Comparison of ENCODE assay signal across 26 mouse cellular contexts in genomic region chr14:121322150-121322549, GRCm38 (mm10). TPM values are rescaled to one million over a fixed set of nuclear protein-coding genes. Genes with fewer than 3 reads are reported as not detected.
DNase-seq lines count a peak whose midpoint lies in the region; ATAC-seq and TF ChIP-seq lines count a peak whose summit lies in the region.
"Had no signal": no experiment of that assay in that cellular context is flagged by ENCODE, and none has a peak within 500 bp of the region (broad histone marks: within the 10 kb centered on the region; RNA-seq: fewer than 3 reads in every experiment).

No protein-coding gene starts in this region.

- no peaks in the 10 kb centered on the region for H3K27me3 ChIP-seq in heart, embryonic 10.5 days (ENCODE audit: insufficient read depth, poor library complexity, severe bottlenecking)
- no peaks in the 10 kb centered on the region for H3K27me3 ChIP-seq in heart, adult 2 months (ENCODE audit: control insufficient read depth, insufficient read depth, low read length)
- no peaks in the 10 kb centered on the region for H3K27me3 ChIP-seq in heart, embryonic 15.5 days
- H3K27me3 ChIP-seq in liver, embryonic 13.5 days = no peaks in the 10 kb centered on the region
- no peaks in the 10 kb centered on the region for H3K27me3 ChIP-seq in liver, embryonic 11.5 days (replicated peaks; ENCODE audit: control insufficient read depth, insufficient read depth, low read length)
- H3K27me3 ChIP-seq: embryonic facial prominence, embryonic 13.5 days; forebrain, embryonic 12.5 days; forebrain, embryonic 15.5 days; hindbrain, embryonic 12.5 days; hindbrain, embryonic 15.5 days had no signal

- no peak for DNase-seq in heart, embryonic 10.5 days (ENCODE audit: low spot score)
- DNase-seq in heart, adult 2 months = no peak
- DNase-seq in heart, postnatal 4 days = no peak
- DNase-seq in liver, embryonic 13.5 days = no peak
- DNase-seq in liver, embryonic 11.5 days (ENCODE audit: low spot score) = no peak
- DNase-seq in left cerebral cortex, postnatal 14 days (ENCODE audit: low spot score in 2 of 2) = no peak
- DNase-seq: adrenal gland, adult 8-10 months; adrenal gland, postnatal 25 days; cerebellum, adult 11-12 months; cerebellum, adult 8-10 months; cerebellum, postnatal 10 days; cerebellum, postnatal 36 days; embryo, embryonic 11 days; gastrocnemius, postnatal 14 days; heart, postnatal 10 days had no signal

- TF ChIP-seq CTCF in heart, adult 2 months (IDR thresholded peaks at IDR 0.05) = no peak
- no peak for TF ChIP-seq CTCF in olfactory bulb, adult 2 months (IDR thresholded peaks at IDR 0.05; ENCODE audit: insufficient read depth, low read depth, low read length)

- H3K27ac ChIP-seq in heart, embryonic 10.5 days = peak overlapping the region; percentile 53; the same call in 1 of the 2 replicates
- no peak overlapping the region for H3K27ac ChIP-seq in heart, adult 2 months
- H3K27ac ChIP-seq in heart, embryonic 15.5 days = 0 out of 2 replicates have a peak overlapping the region, but pooled peaks have one; percentile 12
- no peak overlapping the region for H3K27ac ChIP-seq in liver, embryonic 13.5 days
- H3K27ac ChIP-seq in liver, embryonic 11.5 days (ENCODE audit: low read depth, low read length) = no peak overlapping the region
- H3K27ac ChIP-seq in olfactory bulb, adult 2 months (ENCODE audit: insufficient read depth, low read depth, low read length) = peak overlapping the region; percentile 55
- H3K27ac ChIP-seq: embryonic facial prominence, embryonic 10.5 days; embryonic facial prominence, embryonic 13.5 days; forebrain, embryonic 12.5 days; forebrain, embryonic 15.5 days; hindbrain, embryonic 12.5 days; hindbrain, embryonic 15.5 days had no signal

- no peaks in the 10 kb centered on the region for H3K36me3 ChIP-seq in heart, embryonic 10.5 days
- no peaks in the 10 kb centered on the region; the same call in none of the 2 replicates for H3K36me3 ChIP-seq in heart, adult 2 months (ENCODE audit: control insufficient read depth, insufficient read depth, low read length)
- no peaks in the 10 kb centered on the region for H3K36me3 ChIP-seq in heart, embryonic 15.5 days
- no peaks in the 10 kb centered on the region for H3K36me3 ChIP-seq in liver, embryonic 13.5 days
- H3K36me3 ChIP-seq in liver, embryonic 11.5 days (ENCODE audit: control insufficient read depth, insufficient read depth, low read length) = no peaks in the 10 kb centered on the region
- H3K36me3 ChIP-seq: embryonic facial prominence, embryonic 13.5 days; forebrain, embryonic 15.5 days; hindbrain, embryonic 12.5 days; hindbrain, embryonic 15.5 days had no signal

- 62% methylated on average over 5 of the region's 5 CpGs for WGBS in heart, embryonic 10.5 days
- WGBS in heart, adult 2 months = 77% methylated on average over 5 of the region's 5 CpGs
- WGBS in heart, embryonic 15.5 days = 57% methylated on average over 5 of the region's 5 CpGs
- 69% methylated on average over 5 of the region's 5 CpGs for WGBS in liver, embryonic 13.5 days (ENCODE audit: insufficient replicate concordance)
- WGBS in liver, embryonic 11.5 days = 74% methylated on average over 5 of the region's 5 CpGs
- 70% methylated on average over 5 of the region's 5 CpGs for WGBS in olfactory bulb, adult 2 months

- TF ChIP-seq POLR2A in heart, adult 2 months (IDR thresholded peaks at IDR 0.05; ENCODE audit: insufficient read depth, low read depth, low read length) = no peak
- TF ChIP-seq POLR2A in olfactory bulb, adult 2 months (IDR thresholded peaks at IDR 0.05; ENCODE audit: insufficient read depth, low read depth, low read length) = no peak

- no peak overlapping the region for H3K9ac ChIP-seq in heart, adult 2 months (ENCODE audit: low read depth, low read length)
- no peak overlapping the region for H3K9ac ChIP-seq in heart, embryonic 15.5 days
- no peak overlapping the region for H3K9ac ChIP-seq in liver, embryonic 13.5 days
- H3K9ac ChIP-seq in liver, embryonic 11.5 days (ENCODE audit: low read depth, low read length) = no peak overlapping the region
- H3K9ac ChIP-seq: embryonic facial prominence, embryonic 13.5 days; forebrain, embryonic 12.5 days; forebrain, embryonic 15.5 days; hindbrain, embryonic 12.5 days; hindbrain, embryonic 15.5 days had no signal

- H3K79me2 ChIP-seq in heart, adult 2 months (replicated peaks; ENCODE audit: control insufficient read depth, insufficient read depth, low read length) = peaks cover 15% of the 10 kb centered on the region

- H3K4me1 ChIP-seq in heart, embryonic 10.5 days = peaks cover 68% of the 10 kb centered on the region
- H3K4me1 ChIP-seq in heart, adult 2 months (ENCODE audit: control insufficient read depth, insufficient read depth, low read length) = peaks cover 25% of the 10 kb centered on the region
- H3K4me1 ChIP-seq in heart, embryonic 15.5 days (replicated peaks) = peaks cover 63% of the 10 kb centered on the region
- H3K4me1 ChIP-seq in liver, embryonic 13.5 days (replicated peaks) = peaks cover 77% of the 10 kb centered on the region
- peaks cover 30% of the 10 kb centered on the region for H3K4me1 ChIP-seq in liver, embryonic 11.5 days (replicated peaks; ENCODE audit: control insufficient read depth, insufficient read depth, low read length)
- peaks cover 42% of the 10 kb centered on the region for H3K4me1 ChIP-seq in olfactory bulb, adult 2 months (ENCODE audit: control insufficient read depth, insufficient read depth, low read length)

- H3K4me2 ChIP-seq in heart, embryonic 15.5 days = no peak overlapping the region
- H3K4me2 ChIP-seq in liver, embryonic 13.5 days = no peak overlapping the region
- no peak overlapping the region for H3K4me2 ChIP-seq in liver, embryonic 11.5 days
- H3K4me2 ChIP-seq: embryonic facial prominence, embryonic 13.5 days; forebrain, embryonic 12.5 days; forebrain, embryonic 15.5 days; hindbrain, embryonic 12.5 days; hindbrain, embryonic 15.5 days had no signal

- no peaks in the 10 kb centered on the region for H3K9me3 ChIP-seq in heart, embryonic 10.5 days
- H3K9me3 ChIP-seq in heart, embryonic 15.5 days (replicated peaks) = no peaks in the 10 kb centered on the region
- H3K9me3 ChIP-seq in liver, embryonic 13.5 days (replicated peaks) = no peaks in the 10 kb centered on the region
- no peaks in the 10 kb centered on the region for H3K9me3 ChIP-seq in liver, embryonic 11.5 days (ENCODE audit: control insufficient read depth, low read length)
- H3K9me3 ChIP-seq: embryonic facial prominence, embryonic 10.5 days; embryonic facial prominence, embryonic 13.5 days; forebrain, embryonic 12.5 days; forebrain, embryonic 15.5 days; hindbrain, embryonic 12.5 days; hindbrain, embryonic 15.5 days had no signal

- no peak for ATAC-seq in heart, embryonic 15.5 days (replicated peaks; ENCODE audit: insufficient number of reproducible peaks, insufficient read depth, low FRiP score, low read depth)
- ATAC-seq in liver, embryonic 13.5 days (ENCODE audit: low read depth) = 0 out of 2 replicates have a peak, but pooled peaks have one; percentile 35
- ATAC-seq in liver, embryonic 11.5 days (replicated peaks; ENCODE audit: low FRiP score) = no peak
- ATAC-seq: activated CD4-positive, CD25-positive, alpha-beta regulatory T cell, adult 4 months; CD4-positive, CD25-positive, alpha-beta regulatory T cell, adult 4 months; forebrain, embryonic 15.5 days had no signal

- no peak for TF ChIP-seq EP300 in heart, adult 2 months (IDR thresholded peaks at IDR 0.05; ENCODE audit: insufficient read depth, low read depth, low read length)

- no peak overlapping the region for H3K4me3 ChIP-seq in heart, embryonic 10.5 days
- H3K4me3 ChIP-seq in heart, adult 2 months = no peak overlapping the region
- H3K4me3 ChIP-seq in heart, embryonic 15.5 days = no peak overlapping the region
- no peak overlapping the region for H3K4me3 ChIP-seq in liver, embryonic 13.5 days (replicated peaks)
- H3K4me3 ChIP-seq in liver, embryonic 11.5 days (ENCODE audit: low read depth, low read length) = no peak overlapping the region
- no peak overlapping the region for H3K4me3 ChIP-seq in olfactory bulb, adult 2 months (ENCODE audit: insufficient read depth, low read depth, low read length)
- H3K4me3 ChIP-seq: embryonic facial prominence, embryonic 10.5 days; embryonic facial prominence, embryonic 13.5 days; erythroblast, embryonic 14.5 days; forebrain, embryonic 12.5 days; forebrain, embryonic 15.5 days; hindbrain, embryonic 12.5 days; hindbrain, embryonic 15.5 days had no signal

- intact Hi-C loops in heart, adult 2 months (cut with DNase I) = no loop called here
- intact Hi-C loops in left cerebral cortex, postnatal 14 days (cut with DNase I) = no loop called here

RNA-seq across cellular contexts. Expression of gene Stk24, which starts 57.7 kb away (rescaled TPM):
- 37.9 and 39.8 TPM in 2 replicates for polyA plus RNA-seq in heart, embryonic 10.5 days (2016; fragmentation: Nextera tagmentation; extraction: Ambion mirVana)
- total RNA-seq in heart, adult 2 months (2021) = 10 to 100 TPM; 70.2 to 75.6 TPM
- 21.4 and 38.8 TPM in 2 replicates for polyA plus RNA-seq in heart, adult 2 months (2012; rRNA removed)
- 34.5 and 39.6 TPM in 2 replicates for polyA plus RNA-seq in heart, embryonic 15.5 days (2015; fragmentation: Nextera tagmentation; extraction: Ambion mirVana)
- total RNA-seq in heart, postnatal 4 days (2021) = 10 to 100 TPM; 84.8 to 93.5 TPM
- polyA plus RNA-seq in liver, embryonic 13.5 days (2015; fragmentation: Nextera tagmentation; extraction: Ambion mirVana) = 30.6 and 36.0 TPM in 2 replicates
- polyA plus RNA-seq in liver, embryonic 11.5 days (2014; fragmentation: Nextera tagmentation; extraction: Ambion mirVana) = 51.3 and 58.2 TPM in 2 replicates
- not detected in 2 replicates for polyA plus RNA-seq in olfactory bulb, adult 2 months (2012; ENCODE audit: insufficient read depth, insufficient read length, low replicate concordance, missing spikeins)
- total RNA-seq in left cerebral cortex, postnatal 14 days (2021) = 10 to 100 TPM; 49.5 to 50.0 TPM

Comparison
In these comparisons a context has a peak if more than half of its experiments do, and no peak if none do; other contexts are left out.
1. H3K27ac ChIP-seq: peak in heart, embryonic 10.5 days (single experiment), heart, embryonic 15.5 days (single experiment) and olfactory bulb, adult 2 months (single experiment); none in heart, adult 2 months (single experiment), liver, embryonic 13.5 days (single experiment) and liver, embryonic 11.5 days (single experiment).
2. RNA of gene Stk24, which starts 57.7 kb away (polyA plus RNA-seq): 51.3 to 58.2 TPM in liver, embryonic 11.5 days, 37.9 to 39.8 TPM in heart, embryonic 10.5 days, 34.5 to 39.6 TPM in heart, embryonic 15.5 days, 30.6 to 36.0 TPM in liver, embryonic 13.5 days and 21.4 to 38.8 TPM in heart, adult 2 months; not detected in olfactory bulb, adult 2 months; every median in the first group is over 10 times any median in the second.